Mouse (Mus musculus) kidney, embryonic 15.5 days (tissue): ENCODE data around the gene Gal3st2c. TPM values are rescaled to one million over a fixed set of nuclear protein-coding genes. Genes with fewer than 3 reads are reported as not detected.
"Not testable (repeated sequence)": the region's sequence is repeated elsewhere in the genome, so short reads cannot be mapped to it uniquely, and the experiment has no call there.

Source experiments
- ATAC-seq: fragments of 200-750 bp; cut with Nextera tagmentation; replicated peaks from 2 replicates; pipeline ENCODE4 v1.8.0; 2017; ENCODE audit warnings: moderate TSS enrichment; ENCODE audit not compliant: low FRiP score
- H3K27ac ChIP-seq: fragments of 300-500 bp; sonication (generic); 2 replicates; pipeline ENCODE4 v1.5.1; 2015; ENCODE audit warnings: mild to moderate bottlenecking, inconsistent platforms
- H3K27me3 ChIP-seq: fragments of 300-500 bp; sonication (generic); 2 replicates; pipeline ENCODE4 v1.6.1; 2015; ENCODE audit warnings: inconsistent platforms
- H3K36me3 ChIP-seq: fragments of 300-500 bp; sonication (generic); 2 replicates; pipeline ENCODE4 v1.6.1; 2015; ENCODE audit warnings: inconsistent platforms
- H3K4me1 ChIP-seq: fragments of 300-500 bp; sonication (generic); 2 replicates; pipeline ENCODE4 v1.6.1; 2015; ENCODE audit warnings: inconsistent platforms
- H3K4me2 ChIP-seq: fragments of 300-500 bp; sonication (generic); 2 replicates; pipeline ENCODE4 v1.6.1; 2015; ENCODE audit warnings: moderate library complexity, mild to moderate bottlenecking, inconsistent platforms
- H3K4me3 ChIP-seq: fragments of 300-500 bp; sonication (generic); replicated peaks from 2 replicates; pipeline ENCODE4 v1.5.1; 2015; ENCODE audit warnings: mild to moderate bottlenecking, inconsistent platforms
- H3K9ac ChIP-seq: fragments of 300-500 bp; sonication (generic); 2 replicates; pipeline ENCODE4 v1.6.1; 2015; ENCODE audit warnings: mild to moderate bottlenecking, inconsistent platforms
- H3K9me3 ChIP-seq: fragments of 300-500 bp; sonication (generic); replicated peaks from 2 replicates; pipeline ENCODE4 v1.6.1; 2016; ENCODE audit warnings: inconsistent platforms
- WGBS: fragments of 180-500 bp; shearing (Covaris S2); methylation state at CpG from one replicate; pipeline ENCODE4 v1.1.7; 2015; ENCODE audit warnings: mixed read lengths; 5-methylcytosine and 5-hydroxymethylcytosine counted together
- polyA plus RNA-seq: library from polyadenylated mRNA; unstranded; fragments of >200 nt; fragmentation: Nextera tagmentation; extraction: Ambion mirVana; gene quantifications from 2 replicates; pipeline ENCODE4 v1.2.1, GENCODE M21; 2015

Gene Gal3st2c
- polyA plus RNA-seq, 1 experiment from 2014 or later: not detected

DNA sequence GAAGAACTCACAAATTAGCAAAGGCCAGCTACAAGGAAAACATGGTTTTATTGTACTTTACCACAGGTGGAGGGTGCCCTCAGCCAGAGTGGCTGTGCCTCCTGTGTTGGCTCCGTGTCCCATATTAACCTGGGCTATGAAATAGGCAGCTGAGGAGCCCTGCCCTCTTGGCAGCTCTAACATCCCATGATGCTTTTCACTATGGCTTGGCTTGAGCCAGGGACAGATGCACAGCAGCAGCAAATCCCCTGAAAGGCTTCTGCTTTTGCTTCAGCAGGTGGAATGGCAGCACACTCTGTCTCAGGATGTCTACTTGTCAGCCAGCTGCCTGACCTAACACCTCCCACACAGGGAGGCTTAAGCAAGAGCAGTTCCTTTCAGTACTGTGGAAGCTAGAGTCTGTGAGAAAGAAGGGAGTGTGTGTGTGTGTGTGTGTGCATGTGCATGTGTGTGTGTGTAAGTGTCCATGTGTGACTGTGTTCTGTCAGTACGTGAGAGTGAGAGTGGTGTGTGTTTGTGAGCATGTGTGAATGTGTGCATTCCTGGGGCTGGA is 15.7 kb downstream of the Gal3st2c start:
- 57% methylated on average over 2 of the region's 2 CpGs for WGBS
- not testable (repeated sequence) for H3K27ac ChIP-seq, H3K4me1 ChIP-seq, H3K9ac ChIP-seq, H3K9me3 ChIP-seq, H3K4me2 ChIP-seq, H3K27me3 ChIP-seq, H3K4me3 ChIP-seq, H3K36me3 ChIP-seq
- ATAC-seq: 0 out of 2 replicates have a peak, but pooled peaks have one; percentile 23

DNA sequence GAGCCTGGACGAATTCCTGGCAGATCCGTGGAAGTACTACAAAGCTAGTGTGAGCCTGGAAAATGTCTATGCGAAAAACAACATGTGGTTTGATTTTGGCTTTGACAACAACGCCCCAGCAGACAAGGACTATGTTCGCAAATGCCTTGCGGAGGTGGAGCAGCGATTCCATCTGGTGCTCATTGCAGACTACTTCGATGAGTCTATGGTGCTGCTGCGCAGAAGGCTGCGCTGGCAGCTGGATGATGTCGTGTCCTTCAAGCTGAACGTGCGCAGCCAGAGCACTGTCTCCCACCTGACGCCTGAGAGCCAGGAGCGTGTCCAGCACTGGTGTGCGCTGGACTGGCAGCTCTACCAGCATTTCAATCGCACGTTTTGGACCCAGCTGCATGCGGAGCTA is 18.5 kb downstream of the Gal3st2c start:
- not testable (repeated sequence) for H3K36me3 ChIP-seq, H3K9me3 ChIP-seq, ATAC-seq, H3K27me3 ChIP-seq, H3K4me1 ChIP-seq, H3K4me2 ChIP-seq, H3K9ac ChIP-seq, H3K4me3 ChIP-seq, H3K27ac ChIP-seq
- WGBS: 88% methylated on average over 16 of the region's 19 CpGs

DNA sequence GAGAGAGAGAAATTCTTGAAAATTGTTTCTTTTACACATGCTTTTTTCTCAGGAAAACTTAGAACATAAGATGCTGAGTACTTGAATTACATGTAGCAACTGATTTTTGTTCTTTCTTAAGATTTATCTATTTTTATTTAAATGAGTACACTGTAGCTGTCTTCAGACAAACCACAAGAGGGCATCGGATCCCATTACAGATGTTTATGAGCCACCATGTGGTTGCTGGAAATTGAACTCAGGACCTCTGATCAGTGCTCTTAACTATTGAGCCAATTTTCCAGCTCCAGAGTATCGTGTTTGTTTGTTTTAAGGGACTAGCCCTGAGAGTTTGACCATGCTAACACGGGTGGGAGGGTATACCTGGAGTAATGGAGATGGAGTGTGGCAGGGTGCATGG is 21.3 kb downstream of the Gal3st2c start:
- Histone ChIP-seq H3K4me2 (no peak overlapping the region), H3K4me1 (no peaks in the 10 kb centered on the region), H3K27me3 (no peaks in the 10 kb centered on the region), H3K36me3 (no peaks in the 10 kb centered on the region), H3K27ac (no peak overlapping the region), H3K4me3 (no peak overlapping the region), H3K9me3 (no peaks in the 10 kb centered on the region), H3K9ac (no peak overlapping the region)
- ATAC-seq: no peak
- 65% methylated on average over 3 of the region's 3 CpGs for WGBS

DNA sequence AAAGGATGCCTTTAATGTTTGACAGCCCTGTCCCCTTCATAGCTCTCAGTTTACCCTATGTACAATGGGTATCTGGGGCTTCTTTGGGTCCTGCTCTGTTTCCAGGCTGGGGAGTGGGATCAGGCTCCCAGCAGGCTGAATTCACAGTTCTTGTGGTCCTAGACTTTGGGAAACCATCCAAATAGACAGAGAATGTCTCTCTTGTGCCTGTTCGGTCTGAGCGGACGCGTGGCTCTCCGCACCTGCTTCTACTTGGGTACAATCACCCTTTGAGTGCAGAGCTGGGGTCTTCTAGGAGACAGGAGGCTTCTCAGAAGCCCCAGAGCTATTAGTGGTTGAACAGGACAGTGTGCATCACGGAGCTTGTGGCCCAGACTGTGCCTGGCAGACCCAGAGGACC is 29.8 kb downstream of the Gal3st2c start, which contains the start of gene Neu4:
Gene Neu4 (plus strand): TSS at position 301 of the 400 bp plus-strand sequence.
- no peak within 1 kb of the TSS for H3K4me2 ChIP-seq
- H3K27ac ChIP-seq: no peak within 1 kb of the TSS
- H3K4me3 ChIP-seq: no peak within 1 kb of the TSS
- no peak within 1 kb of the TSS for H3K9ac ChIP-seq
- no peaks in the 10 kb centered on the region for H3K36me3 ChIP-seq
- WGBS: 85% methylated on average over 6 of the region's 6 CpGs
- no peak for ATAC-seq
- H3K9me3 ChIP-seq: no peaks in the 10 kb centered on the region
- H3K4me1 ChIP-seq: no peaks in the 10 kb centered on the region
- no peaks in the 10 kb centered on the region for H3K27me3 ChIP-seq

DNA sequence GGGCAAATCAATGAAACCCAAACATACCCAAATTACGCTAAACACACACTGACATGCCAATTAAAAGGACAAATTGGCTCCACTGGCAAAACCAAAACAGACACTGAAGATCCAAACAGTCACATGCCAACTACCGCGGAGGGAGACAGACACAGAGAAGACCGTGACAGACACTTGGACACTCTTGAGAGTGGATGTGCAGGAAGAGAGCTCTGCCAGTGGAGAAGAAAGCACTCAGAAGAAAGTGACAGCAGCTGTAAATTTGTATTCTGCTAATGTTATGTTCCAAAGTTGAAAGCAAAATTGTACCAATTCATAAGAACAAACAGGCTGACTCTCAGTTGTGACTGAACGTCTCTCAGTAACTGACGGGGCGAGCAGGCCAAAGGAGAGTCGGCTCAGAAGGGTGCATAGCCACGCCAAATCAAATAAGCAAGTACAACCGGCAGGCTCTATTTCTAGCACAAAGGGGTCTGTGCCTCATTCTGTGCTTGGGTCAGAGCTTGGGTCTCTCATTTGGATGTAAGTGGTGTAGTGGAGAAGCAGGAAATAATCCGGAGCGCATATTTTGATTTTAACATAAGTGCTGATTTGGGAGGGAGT is 37.3 kb downstream of the Gal3st2c start:
- no peaks in the 10 kb centered on the region for H3K4me1 ChIP-seq
- no peak overlapping the region for H3K9ac ChIP-seq
- no peak for ATAC-seq
- 84% methylated on average over 12 of the region's 12 CpGs for WGBS
- H3K27ac ChIP-seq: no peak overlapping the region
- no peaks in the 10 kb centered on the region for H3K27me3 ChIP-seq
- H3K9me3 ChIP-seq: no peaks in the 10 kb centered on the region
- no peak overlapping the region for H3K4me3 ChIP-seq
- no peak overlapping the region for H3K4me2 ChIP-seq
- H3K36me3 ChIP-seq: no peaks in the 10 kb centered on the region

DNA sequence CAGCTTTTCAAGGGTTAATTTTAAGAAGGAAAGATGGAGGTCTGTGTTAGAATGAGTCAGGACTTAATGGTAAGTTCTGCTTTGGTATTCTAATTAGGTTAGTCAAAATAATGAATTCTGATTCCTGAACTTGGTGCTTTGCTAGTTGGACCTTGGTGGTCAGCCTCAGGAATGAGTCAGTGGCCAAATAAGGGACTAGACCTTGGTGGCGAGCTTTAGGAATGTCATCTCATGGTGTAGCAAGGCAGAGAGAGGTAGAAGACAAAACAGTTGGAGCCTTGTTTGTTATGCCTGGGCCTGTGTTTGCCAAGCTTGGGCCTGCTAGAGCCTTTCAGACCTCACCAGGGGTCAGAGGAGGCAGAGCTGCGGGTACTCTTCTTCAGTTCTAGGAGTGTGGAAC is 38.4 kb downstream of the Gal3st2c start:
- Histone ChIP-seq H3K9me3 (no peaks in the 10 kb centered on the region), H3K27ac (no peak overlapping the region), H3K36me3 (no peaks in the 10 kb centered on the region), H3K4me3 (no peak overlapping the region), H3K27me3 (no peaks in the 10 kb centered on the region), H3K4me1 (no peaks in the 10 kb centered on the region), H3K9ac (no peak overlapping the region), H3K4me2 (no peak overlapping the region)
- ATAC-seq: no peak
- WGBS: 85% methylated on average over 2 of the region's 2 CpGs

DNA sequence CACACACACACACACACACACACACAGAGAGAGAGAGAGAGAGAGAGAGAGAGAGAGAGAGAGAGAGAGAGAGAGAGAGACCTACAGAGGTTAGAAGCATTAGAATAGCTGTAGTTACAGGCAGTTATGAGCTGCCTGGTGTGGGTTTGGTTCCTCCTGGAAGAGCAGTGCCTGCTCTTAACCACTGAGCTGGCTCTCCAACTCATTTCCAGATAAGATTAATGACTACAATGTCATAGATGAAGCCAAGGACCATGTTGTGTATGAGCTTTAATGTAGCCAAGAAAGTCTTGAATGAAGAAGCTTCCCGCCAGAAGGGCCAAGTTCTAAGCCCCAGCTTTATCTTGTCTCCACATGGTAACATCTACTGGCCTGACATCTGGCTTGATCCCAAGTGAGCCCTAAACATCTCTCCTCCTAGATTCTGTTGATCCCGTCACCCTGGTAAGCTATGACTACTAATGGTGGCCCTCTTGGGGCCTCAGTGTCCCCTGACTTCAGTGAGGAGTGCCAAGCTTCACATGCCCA is 42.8 kb downstream of the Gal3st2c start:
- H3K4me3 ChIP-seq: no peak overlapping the region
- H3K9me3 ChIP-seq: no peaks in the 10 kb centered on the region
- peaks cover 8% of the 10 kb centered on the region for H3K4me1 ChIP-seq
- H3K27me3 ChIP-seq: no peaks in the 10 kb centered on the region
- 85% methylated on average over 2 of the region's 2 CpGs for WGBS
- H3K9ac ChIP-seq: no peak overlapping the region
- ATAC-seq: no peak
- no peak overlapping the region for H3K27ac ChIP-seq
- no peaks in the 10 kb centered on the region for H3K36me3 ChIP-seq
- no peak overlapping the region for H3K4me2 ChIP-seq

DNA sequence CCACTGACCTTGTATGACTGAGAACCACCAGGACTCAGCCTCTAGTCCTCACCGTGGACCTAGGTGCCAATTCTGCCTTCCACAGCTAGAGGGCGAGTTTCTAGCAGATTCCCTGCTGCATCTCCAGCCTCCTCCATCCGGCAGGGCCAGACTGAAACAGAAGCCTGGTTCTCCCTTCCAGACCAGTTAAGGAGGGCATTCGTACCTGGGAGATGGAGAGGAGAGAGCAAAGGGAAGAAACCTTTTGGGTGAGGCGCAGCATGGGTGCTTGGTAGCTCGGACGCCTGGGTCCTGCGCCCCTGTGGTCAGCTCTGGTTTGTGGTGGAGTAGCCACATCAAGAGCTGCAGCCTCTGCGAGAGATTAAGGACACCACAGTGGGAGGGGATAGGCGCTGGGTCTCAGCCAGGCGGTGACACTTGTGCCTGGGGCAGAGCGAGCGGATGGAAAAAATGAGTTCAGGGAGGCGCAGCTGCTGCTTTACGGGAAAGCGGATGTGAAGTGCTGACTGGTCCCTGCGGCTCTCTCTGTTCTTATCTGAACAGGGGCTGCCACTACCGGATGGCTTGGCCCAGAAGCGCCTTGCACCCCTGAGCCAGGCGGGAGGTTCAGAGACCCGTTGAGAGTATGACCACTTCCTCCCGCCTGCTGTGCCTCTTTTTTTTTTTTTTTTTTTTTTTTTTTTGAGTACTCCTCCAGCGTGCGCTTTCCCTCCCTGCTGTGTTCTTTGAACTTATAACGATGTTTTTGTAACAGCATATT is 44.9 kb downstream of the Gal3st2c start:
- Histone ChIP-seq H3K4me3 (peak overlapping the region; percentile 48), H3K27ac (peak overlapping the region; percentile 85), H3K9ac (peak overlapping the region; percentile 25; the same call in 1 of the 2 replicates), H3K36me3 (no peaks in the 10 kb centered on the region), H3K4me1 (peaks cover 8% of the 10 kb centered on the region), H3K9me3 (no peaks in the 10 kb centered on the region), H3K27me3 (no peaks in the 10 kb centered on the region), H3K4me2 (peak overlapping the region; percentile 90)
- ATAC-seq: peak; percentile 93
- WGBS: under 1% methylated on average over 25 of the region's 25 CpGs

DNA sequence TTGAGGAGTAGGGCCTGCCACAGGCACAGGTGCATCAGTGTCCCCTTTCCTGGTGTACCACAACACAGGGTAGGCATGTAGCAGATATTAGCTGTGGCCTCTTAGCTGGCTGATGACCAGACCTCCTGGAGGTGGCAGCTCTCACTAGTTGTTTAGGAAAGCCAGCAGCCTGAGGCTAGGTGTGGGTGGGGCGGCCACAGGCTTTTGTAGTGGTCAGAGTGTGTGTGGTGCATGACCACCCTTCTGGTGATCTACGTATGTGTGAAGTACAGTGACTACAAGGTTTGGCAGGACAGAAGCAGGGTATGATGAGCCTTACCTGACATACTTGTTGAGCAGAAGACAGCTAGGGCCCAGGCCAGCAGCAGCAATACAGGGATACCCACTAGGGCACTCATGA is 50.1 kb downstream of the Gal3st2c start:
- H3K4me1 ChIP-seq: peaks cover 4% of the 10 kb centered on the region
- no peak for ATAC-seq
- no peak overlapping the region for H3K27ac ChIP-seq
- H3K36me3 ChIP-seq: no peaks in the 10 kb centered on the region
- no peak overlapping the region for H3K4me2 ChIP-seq
- 92% methylated on average over 2 of the region's 2 CpGs for WGBS
- no peak overlapping the region for H3K4me3 ChIP-seq
- no peaks in the 10 kb centered on the region for H3K27me3 ChIP-seq
- no peaks in the 10 kb centered on the region for H3K9me3 ChIP-seq
- H3K9ac ChIP-seq: no peak overlapping the region

DNA sequence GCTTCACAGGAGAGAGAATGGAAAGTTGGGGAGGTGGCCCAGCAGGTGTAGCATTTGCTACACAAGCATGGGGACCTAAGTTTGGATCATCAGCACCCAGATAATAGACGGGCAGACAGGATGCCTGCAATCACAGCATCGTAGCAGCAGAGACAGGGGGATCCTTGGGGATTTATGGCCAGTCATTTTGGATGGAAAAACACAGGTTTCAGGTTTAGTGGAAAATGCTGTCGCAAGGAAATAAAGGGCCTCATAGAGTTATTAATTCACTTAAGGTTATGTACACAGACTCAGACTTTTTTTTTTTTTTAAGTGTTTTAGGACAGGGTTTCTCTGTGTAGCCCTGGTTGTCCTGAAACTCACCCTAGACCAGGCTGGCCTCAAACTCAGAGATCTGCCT is 55.2 kb downstream of the Gal3st2c start:
- H3K4me1 ChIP-seq: no peaks in the 10 kb centered on the region
- H3K9ac ChIP-seq: no peak overlapping the region
- 42% methylated on average over 3 of the region's 3 CpGs for WGBS
- no peaks in the 10 kb centered on the region for H3K27me3 ChIP-seq
- no peak overlapping the region for H3K27ac ChIP-seq
- no peak overlapping the region for H3K4me3 ChIP-seq
- ATAC-seq: no peak
- no peak overlapping the region for H3K4me2 ChIP-seq
- H3K9me3 ChIP-seq: no peaks in the 10 kb centered on the region
- no peaks in the 10 kb centered on the region for H3K36me3 ChIP-seq

DNA sequence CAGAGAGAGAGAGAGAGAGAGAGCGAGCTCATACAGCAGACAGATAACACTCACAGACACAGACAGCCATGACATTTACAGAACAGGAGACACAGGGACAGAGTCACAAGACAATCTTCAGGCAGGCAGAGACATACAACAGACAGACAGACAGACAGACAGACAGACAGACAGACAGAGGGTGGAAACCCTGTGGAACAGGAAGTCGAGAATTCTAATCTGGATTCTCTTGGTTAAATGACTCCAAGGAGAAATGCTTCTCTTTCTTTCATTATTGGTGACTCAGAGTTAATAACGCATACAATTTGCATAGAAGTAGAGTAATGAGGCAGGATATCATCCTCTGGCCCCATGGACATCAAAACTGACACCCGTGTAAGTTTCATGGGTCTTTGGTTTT is 56.2 kb downstream of the Gal3st2c start:
- Histone ChIP-seq H3K4me1 (no peaks in the 10 kb centered on the region), H3K36me3 (no peaks in the 10 kb centered on the region), H3K9me3 (no peaks in the 10 kb centered on the region), H3K9ac (no peak overlapping the region), H3K27me3 (no peaks in the 10 kb centered on the region), H3K27ac (no peak overlapping the region), H3K4me3 (no peak overlapping the region), H3K4me2 (no peak overlapping the region)
- WGBS: 74% methylated on average over 4 of the region's 4 CpGs
- no peak for ATAC-seq

DNA sequence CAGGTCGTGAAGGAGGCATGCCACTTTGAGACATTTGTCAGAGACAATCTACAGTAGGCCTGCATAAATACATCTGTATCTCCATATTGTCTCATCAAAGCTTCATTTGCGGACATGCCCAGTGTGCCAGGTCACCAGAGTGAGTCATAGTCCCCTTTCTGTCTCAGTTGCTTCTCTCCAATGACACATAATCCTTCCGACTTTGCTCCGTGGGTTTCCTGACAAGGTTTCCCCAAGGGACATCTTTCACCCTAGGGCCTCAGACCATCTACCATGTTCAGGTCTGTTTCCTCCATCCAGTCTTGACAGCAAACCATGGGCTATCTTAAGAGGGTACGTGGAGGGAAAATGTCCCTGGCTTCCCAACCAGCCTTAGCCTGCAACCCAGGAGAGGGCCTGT is 60.8 kb downstream of the Gal3st2c start:
- H3K4me2 ChIP-seq: no peak overlapping the region
- no peak overlapping the region for H3K4me3 ChIP-seq
- no peaks in the 10 kb centered on the region for H3K27me3 ChIP-seq
- no peak for ATAC-seq
- H3K4me1 ChIP-seq: no peaks in the 10 kb centered on the region
- no peaks in the 10 kb centered on the region for H3K9me3 ChIP-seq
- no peak overlapping the region for H3K9ac ChIP-seq
- 76% methylated on average over 5 of the region's 5 CpGs for WGBS
- H3K36me3 ChIP-seq: no peaks in the 10 kb centered on the region
- H3K27ac ChIP-seq: no peak overlapping the region
